Mouse (Mus musculus) right cerebral cortex, postnatal 36 days (tissue): Measurements from ENCODE around the gene Thsd4.
A peak's percentile ranks its signal among the peaks of the same experiment; 100 is the strongest.

Experiments
- DNase-seq, 2 experiments: peaks; one replicate each; pipeline ENCODE4 v3.0.0; 2022; ENCODE audit warnings: low spot score in 2 of 2, mixed read lengths in 1 of 2

Thsd4 gene

GRCm38 (mm10) chr9:60071620-60072263 is 450.1 kb downstream of the Thsd4 start:
- DNase-seq: no peak

- DNase-seq: no peak
Observed at GRCm38 (mm10) chr9:60067241-60067640, 454.6 kb downstream of the Thsd4 start.

- no peak for DNase-seq
Observed at GRCm38 (mm10) chr9:60065184-60065583, 456.7 kb downstream of the Thsd4 start.

- no peak for DNase-seq
Observed at GRCm38 (mm10) chr9:60063191-60063720, 458.6 kb downstream of the Thsd4 start.

- no peak for DNase-seq
Observed at GRCm38 (mm10) chr9:60056131-60056530, 465.7 kb downstream of the Thsd4 start.

- peak; percentile 37 to 66 for DNase-seq
Observed at GRCm38 (mm10) chr9:60054951-60055350, 466.9 kb downstream of the Thsd4 start.

- DNase-seq: no peak
Observed at GRCm38 (mm10) chr9:60053117-60053516, 468.7 kb downstream of the Thsd4 start.

- no peak for DNase-seq
Observed at GRCm38 (mm10) chr9:60052415-60052814, 469.4 kb downstream of the Thsd4 start.

- no peak for DNase-seq
Observed at GRCm38 (mm10) chr9:60043175-60043574, 478.7 kb downstream of the Thsd4 start.

- DNase-seq: no peak
Observed at GRCm38 (mm10) chr9:60034883-60035282, 487.0 kb downstream of the Thsd4 start.

- no peak for DNase-seq
Observed at GRCm38 (mm10) chr9:60027234-60027633, 494.6 kb downstream of the Thsd4 start.

GRCm38 (mm10) chr9:60026795-60027194 is 495.1 kb downstream of the Thsd4 start:
- DNase-seq: no peak

GRCm38 (mm10) chr9:60025919-60026318 is 495.9 kb downstream of the Thsd4 start:
- no peak for DNase-seq

GRCm38 (mm10) chr9:60024971-60025370 is 496.9 kb downstream of the Thsd4 start:
- no peak for DNase-seq

- no peak for DNase-seq
Observed at GRCm38 (mm10) chr9:60024545-60024944, 497.3 kb downstream of the Thsd4 start.

- no peak for DNase-seq
Observed at GRCm38 (mm10) chr9:60022331-60022730, 499.5 kb downstream of the Thsd4 start.

GRCm38 (mm10) chr9:60020444-60020843 is 501.4 kb downstream of the Thsd4 start:
- no peak for DNase-seq

- DNase-seq: no peak
Observed at GRCm38 (mm10) chr9:60010285-60010684, 511.6 kb downstream of the Thsd4 start.

GRCm38 (mm10) chr9:60008936-60009335 is 512.9 kb downstream of the Thsd4 start:
- DNase-seq: no peak

GRCm38 (mm10) chr9:60002323-60002722 is 519.5 kb downstream of the Thsd4 start:
- DNase-seq: no peak

GRCm38 (mm10) chr9:60001444-60001843 is 520.4 kb downstream of the Thsd4 start:
- DNase-seq: no peak

- DNase-seq: no peak
Observed at GRCm38 (mm10) chr9:59997725-59998124, 524.1 kb downstream of the Thsd4 start.

- DNase-seq: no peak
Observed at GRCm38 (mm10) chr9:59991407-59991806, 530.4 kb downstream of the Thsd4 start.

- DNase-seq: peak; percentile 30 to 43
Observed at GRCm38 (mm10) chr9:59989864-59990263, 532.0 kb downstream of the Thsd4 start.
